Mouse (Mus musculus) heart, embryonic 13.5 days (tissue): ENCODE data around the gene Stn1. TPM values are rescaled to one million over a fixed set of nuclear protein-coding genes. Genes with fewer than 3 reads are reported as not detected.
"Not testable (repeated sequence)": the region's sequence is repeated elsewhere in the genome, so short reads cannot be mapped to it uniquely, and the experiment has no call there.

Experiments
- ATAC-seq: fragments of 200-750 bp; cut with Nextera tagmentation; 2 replicates; pipeline ENCODE4 v1.8.0; 2017; ENCODE audit warnings: moderate TSS enrichment; ENCODE audit not compliant: insufficient number of reproducible peaks, low FRiP score, low TSS enrichment; ENCODE audit errors: extremely low read depth
- H3K27ac ChIP-seq: fragments of 300-500 bp; sonication (generic); replicated peaks from 2 replicates; pipeline ENCODE4 v1.5.1; 2015; ENCODE audit warnings: moderate library complexity, mild to moderate bottlenecking, inconsistent platforms
- H3K27me3 ChIP-seq: fragments of 300-500 bp; sonication (generic); replicated peaks from 2 replicates; pipeline ENCODE4 v1.6.1; 2015; ENCODE audit warnings: mild to moderate bottlenecking, inconsistent platforms
- H3K36me3 ChIP-seq: fragments of 300-500 bp; sonication (generic); 2 replicates; pipeline ENCODE4 v1.6.1; 2015; ENCODE audit warnings: mild to moderate bottlenecking, inconsistent platforms
- H3K4me1 ChIP-seq: fragments of 300-500 bp; sonication (generic); 2 replicates; pipeline ENCODE4 v1.6.1; 2015; ENCODE audit warnings: inconsistent platforms
- H3K4me2 ChIP-seq: fragments of 300-500 bp; sonication (generic); 2 replicates; pipeline ENCODE4 v1.6.1; 2015; ENCODE audit warnings: inconsistent platforms, mild to moderate bottlenecking, moderate library complexity
- H3K4me3 ChIP-seq: fragments of 300-500 bp; sonication (generic); 2 replicates; pipeline ENCODE4 v1.5.1; 2015; ENCODE audit warnings: moderate library complexity, mild to moderate bottlenecking, inconsistent platforms
- H3K9ac ChIP-seq: fragments of 300-500 bp; sonication (generic); 2 replicates; pipeline ENCODE4 v1.6.1; 2015; ENCODE audit warnings: inconsistent platforms, mild to moderate bottlenecking, moderate library complexity
- H3K9me3 ChIP-seq: fragments of 300-500 bp; sonication (generic); 2 replicates; pipeline ENCODE4 v1.6.1; 2016; ENCODE audit warnings: inconsistent platforms
- WGBS: fragments of 180-500 bp; shearing (Covaris S2); methylation state at CpG from one replicate; pipeline ENCODE4 v1.1.7; 2015; ENCODE audit warnings: mixed read lengths; 5-methylcytosine and 5-hydroxymethylcytosine counted together
- polyA plus RNA-seq: library from polyadenylated mRNA; unstranded; fragments of >200 nt; fragmentation: Nextera tagmentation; extraction: Ambion mirVana; gene quantifications from 2 replicates; pipeline ENCODE4 v1.2.1, GENCODE M21; 2015

Stn1 gene
- 36.6 and 37.3 TPM in 2 replicates for polyA plus RNA-seq

GRCm38 (mm10) chr19:47537300-47537792 lies at the start of gene Stn1:
Gene Stn1, minus strand, starts transcription at chr19:47537507.
- no peak for ATAC-seq
- Histone ChIP-seq H3K4me3 (peak within 1 kb of the TSS; percentile 66), H3K9me3 (peaks cover 3% of the 10 kb centered on the region; the same call in 1 of the 2 replicates), H3K27me3 (no peaks in the 10 kb centered on the region), H3K9ac (peak within 1 kb of the TSS; percentile 85), H3K27ac (peak within 1 kb of the TSS; percentile 94), H3K4me1 (peaks cover 48% of the 10 kb centered on the region), H3K36me3 (peaks cover 26% of the 10 kb centered on the region), H3K4me2 (peak within 1 kb of the TSS; percentile 80)
- 3% methylated on average over 10 of the region's 10 CpGs for WGBS

DNA sequence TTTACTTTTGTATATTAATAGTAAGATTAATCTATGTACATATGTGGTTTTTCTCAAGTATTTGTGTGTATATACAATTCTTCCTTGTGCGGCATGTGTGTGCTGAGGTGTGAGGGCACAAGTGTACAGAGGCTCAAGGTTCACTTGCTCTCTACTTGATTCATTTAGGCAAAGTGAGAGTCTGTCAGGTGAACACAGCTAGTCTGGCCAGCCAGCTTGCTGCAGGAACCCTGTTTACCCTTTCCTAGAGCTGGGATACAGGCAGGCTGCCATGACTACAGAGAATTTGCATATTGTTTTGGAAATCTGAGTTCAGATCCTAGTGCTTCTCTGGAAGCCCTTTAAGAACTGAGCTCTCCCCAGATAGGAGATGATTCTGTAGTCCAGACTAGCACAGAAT lies 49.7 kb upstream of the Stn1 start:
- Histone ChIP-seq H3K27ac (no peak overlapping the region), H3K4me2 (no peak overlapping the region), H3K4me3 (no peak overlapping the region), H3K9me3 (no peaks in the 10 kb centered on the region), H3K9ac (no peak overlapping the region), H3K4me1 (peaks cover 37% of the 10 kb centered on the region), H3K36me3 (no peaks in the 10 kb centered on the region), H3K27me3 (no peaks in the 10 kb centered on the region)
- ATAC-seq = no peak
- 92% methylated on average over 1 of the region's 1 CpGs for WGBS

- Histone ChIP-seq H3K27ac (no peak overlapping the region), H3K9me3 (no peaks in the 10 kb centered on the region), H3K4me2 (peak overlapping the region; percentile 28; the same call in 1 of the 2 replicates), H3K27me3 (no peaks in the 10 kb centered on the region), H3K4me3 (no peak overlapping the region), H3K4me1 (peaks cover 49% of the 10 kb centered on the region), H3K36me3 (no peaks in the 10 kb centered on the region), H3K9ac (peak overlapping the region; percentile 50; the same call in 1 of the 2 replicates)
- WGBS = 86% methylated on average over 1 of the region's 1 CpGs
- no peak for ATAC-seq
Measured at GRCm38 (mm10) chr19:47585772-47586171, 48.5 kb upstream of the Stn1 start.

DNA sequence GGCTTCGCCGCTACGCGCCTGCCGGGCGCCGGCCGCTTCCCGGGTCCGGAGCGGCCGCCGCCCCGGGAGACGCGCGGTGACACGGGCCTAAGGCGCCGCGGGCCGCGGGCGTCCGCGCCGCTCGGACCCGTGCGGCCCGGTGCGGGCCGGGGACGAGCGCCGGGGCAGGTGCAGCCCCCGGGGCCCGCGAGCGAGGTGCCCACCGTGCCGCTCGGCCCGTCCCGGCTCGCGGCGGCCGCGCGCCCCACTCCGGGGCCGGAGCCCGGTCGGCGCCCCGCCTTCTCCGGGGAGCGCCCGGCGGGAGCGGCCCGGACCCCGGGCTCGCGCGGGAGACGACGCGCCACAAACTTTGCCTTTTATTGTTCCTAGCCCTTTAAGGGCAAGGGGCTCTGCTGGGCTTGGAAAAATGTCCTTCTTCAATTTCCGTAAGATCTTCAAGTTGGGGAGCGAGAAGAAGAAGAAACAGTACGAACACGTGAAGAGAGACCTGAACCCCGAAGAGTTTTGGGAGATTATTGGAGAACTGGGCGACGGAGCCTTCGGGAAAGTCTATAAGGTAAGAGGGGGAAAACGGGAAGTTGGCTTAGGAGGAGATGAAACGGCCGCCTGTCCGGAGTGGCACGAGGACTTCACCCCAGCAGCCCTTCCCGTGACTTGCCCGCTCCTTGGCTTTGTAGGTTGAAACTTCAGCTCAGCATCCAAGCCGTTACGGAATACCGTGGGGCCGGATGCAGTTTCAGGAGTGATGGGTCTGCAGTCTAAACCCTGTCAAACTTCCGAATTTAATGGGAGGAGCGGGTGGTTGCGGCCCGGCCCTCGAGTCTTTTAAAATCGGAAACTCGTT lies 42.7 kb upstream of the Stn1 start:
- no peaks in the 10 kb centered on the region for H3K9me3 ChIP-seq
- no peaks in the 10 kb centered on the region for H3K27me3 ChIP-seq
- peak overlapping the region; percentile 99 for H3K9ac ChIP-seq
- H3K27ac ChIP-seq = peak overlapping the region; percentile 98
- WGBS = under 1% methylated on average over 84 of the region's 96 CpGs
- peak; percentile 66 for ATAC-seq
- peak overlapping the region; percentile 85 for H3K4me3 ChIP-seq
- H3K4me1 ChIP-seq = peaks cover 43% of the 10 kb centered on the region
- H3K4me2 ChIP-seq = peak overlapping the region; percentile 87
- no peaks in the 10 kb centered on the region for H3K36me3 ChIP-seq

- peak within 1 kb of the TSS; percentile 85 for H3K4me3 ChIP-seq
- under 1% methylated on average over 65 of the region's 83 CpGs for WGBS
- H3K4me1 ChIP-seq = peaks cover 40% of the 10 kb centered on the region
- no peaks in the 10 kb centered on the region for H3K9me3 ChIP-seq
- H3K4me2 ChIP-seq = peak within 1 kb of the TSS; percentile 87
- peak; percentile 84 for ATAC-seq
- H3K36me3 ChIP-seq = no peaks in the 10 kb centered on the region
- H3K9ac ChIP-seq = peak within 1 kb of the TSS; percentile 99
- no peaks in the 10 kb centered on the region for H3K27me3 ChIP-seq
- H3K27ac ChIP-seq = peak within 1 kb of the TSS; percentile 98
Measured at GRCm38 (mm10) chr19:47579225-47579787, 42.0 kb upstream of the Stn1 start, which contains the start of gene Slk. Gene Slk, plus strand, starts transcription at chr19:47579678.

GRCm38 (mm10) chr19:47578581-47579224 lies 41.4 kb upstream of the Stn1 start:
- ATAC-seq = no peak
- H3K9me3 ChIP-seq = no peaks in the 10 kb centered on the region
- H3K4me1 ChIP-seq = peaks cover 40% of the 10 kb centered on the region
- peak overlapping the region; percentile 87 for H3K4me2 ChIP-seq
- no peaks in the 10 kb centered on the region for H3K36me3 ChIP-seq
- 12% methylated on average over 13 of the region's 13 CpGs for WGBS
- H3K4me3 ChIP-seq = peak overlapping the region; percentile 85
- H3K27ac ChIP-seq = peak overlapping the region; percentile 98
- peak overlapping the region; percentile 99 for H3K9ac ChIP-seq
- H3K27me3 ChIP-seq = no peaks in the 10 kb centered on the region

- Histone ChIP-seq H3K4me3 (no peak overlapping the region), H3K4me2 (peak overlapping the region; percentile 20; the same call in 1 of the 2 replicates), H3K27me3 (no peaks in the 10 kb centered on the region), H3K9ac (no peak overlapping the region), H3K9me3 (no peaks in the 10 kb centered on the region), H3K36me3 (no peaks in the 10 kb centered on the region), H3K27ac (peak overlapping the region; percentile 58), H3K4me1 (peaks cover 19% of the 10 kb centered on the region)
- no peak for ATAC-seq
- WGBS = 43% methylated on average over 3 of the region's 3 CpGs
Measured at GRCm38 (mm10) chr19:47573718-47574117, 36.4 kb upstream of the Stn1 start.

GRCm38 (mm10) chr19:47571981-47572380 lies 34.7 kb upstream of the Stn1 start:
- H3K9me3 ChIP-seq, H3K27me3 ChIP-seq, H3K36me3 ChIP-seq, H3K27ac ChIP-seq, H3K4me2 ChIP-seq, H3K4me3 ChIP-seq, ATAC-seq, H3K9ac ChIP-seq: not testable (repeated sequence)
- peaks cover 13% of the 10 kb centered on the region for H3K4me1 ChIP-seq
- 62% methylated on average over 4 of the region's 4 CpGs for WGBS

- H3K27ac ChIP-seq = no peak overlapping the region
- WGBS = 86% methylated on average over 5 of the region's 5 CpGs
Measured at GRCm38 (mm10) chr19:47570042-47570441, 32.7 kb upstream of the Stn1 start.

GRCm38 (mm10) chr19:47565994-47566393 lies 28.7 kb upstream of the Stn1 start:
- Histone ChIP-seq H3K4me3 (no peak overlapping the region), H3K36me3 (no peaks in the 10 kb centered on the region), H3K9me3 (no peaks in the 10 kb centered on the region), H3K27ac (no peak overlapping the region), H3K9ac (no peak overlapping the region), H3K27me3 (no peaks in the 10 kb centered on the region), H3K4me1 (peaks cover 16% of the 10 kb centered on the region), H3K4me2 (no peak overlapping the region)
- WGBS = 66% methylated on average over 8 of the region's 8 CpGs
- no peak for ATAC-seq

More at GRCm38 (mm10) chr19:47570042-47570441, 32.7 kb upstream of the Stn1 start:
- Histone ChIP-seq H3K4me3 (no peak overlapping the region), H3K9me3 (no peaks in the 10 kb centered on the region), H3K27me3 (no peaks in the 10 kb centered on the region), H3K4me2 (no peak overlapping the region), H3K9ac (no peak overlapping the region), H3K36me3 (no peaks in the 10 kb centered on the region), H3K4me1 (peaks cover 13% of the 10 kb centered on the region)
- no peak for ATAC-seq

- Histone ChIP-seq H3K9me3 (no peaks in the 10 kb centered on the region), H3K9ac (no peak overlapping the region), H3K27ac (no peak overlapping the region), H3K27me3 (no peaks in the 10 kb centered on the region), H3K4me2 (no peak overlapping the region), H3K4me1 (peaks cover 25% of the 10 kb centered on the region), H3K36me3 (no peaks in the 10 kb centered on the region), H3K4me3 (no peak overlapping the region)
- WGBS = 73% methylated on average over 17 of the region's 17 CpGs
- no peak for ATAC-seq
Measured at GRCm38 (mm10) chr19:47565031-47565654, 27.8 kb upstream of the Stn1 start.
